Mouse (Mus musculus): ENCODE measurements at regions not wholly inside any gene's neighbourhood (a gene's known extent, or its start where the extent isn't known, plus 50 kb on each side); places are given as distances from the start of the nearest gene placed in this dataset.

- DNase-seq (ENCODE audit: low spot score): peak; percentile 37
These were observed 977.8 kb downstream of the Fstl5 start for GRCm38 (mm10) chr3:77051884-77052283.

DNA sequence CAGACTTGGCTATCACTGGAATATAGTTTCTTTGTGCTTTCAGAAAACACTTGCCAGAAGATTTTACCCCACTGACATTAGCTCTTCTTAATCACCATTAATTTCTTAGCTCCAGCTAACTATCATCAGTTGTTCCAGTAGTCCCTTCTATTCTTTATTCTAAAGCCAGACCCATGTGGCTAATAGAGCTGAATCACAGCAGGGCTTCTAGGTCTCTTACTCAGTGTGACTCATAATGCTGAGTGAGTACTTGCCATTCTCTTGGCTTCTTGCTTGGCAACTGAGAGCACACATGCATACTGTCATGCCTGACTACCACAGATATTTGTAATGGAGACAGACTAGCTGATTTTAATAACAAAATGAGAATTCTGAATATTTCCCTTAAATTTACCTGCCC lies 1001.0 kb downstream of the Fstl5 start:
- no peak overlapping the region for H3K4me3 ChIP-seq (ENCODE audit: low read depth, low read length)
- H3K4me2 ChIP-seq (ENCODE audit: low read length): no peak overlapping the region
- DNase-seq (ENCODE audit: low spot score): no peak
- no peak overlapping the region for H3K27ac ChIP-seq (ENCODE audit: low read depth, low read length)
- H3K36me3 ChIP-seq (ENCODE audit: control insufficient read depth, insufficient read depth, low read length): no peaks in the 10 kb centered on the region
- no peaks in the 10 kb centered on the region for H3K9me3 ChIP-seq (replicated peaks; ENCODE audit: control insufficient read depth, low read length)
- H3K9ac ChIP-seq (ENCODE audit: low read length): no peak overlapping the region
- no peaks in the 10 kb centered on the region for H3K27me3 ChIP-seq (replicated peaks; ENCODE audit: control insufficient read depth, insufficient read depth, low read length)
- no peak for ATAC-seq
- H3K4me1 ChIP-seq (ENCODE audit: control insufficient read depth, insufficient read depth, low read length): no peaks in the 10 kb centered on the region

More at GRCm38 (mm10) chr3:77051884-77052283, 977.8 kb downstream of the Fstl5 start:
- no peaks in the 10 kb centered on the region for H3K4me1 ChIP-seq (ENCODE audit: control insufficient read depth, insufficient read depth, low read length)
- WGBS: 93% methylated on average over 1 of the region's 1 CpGs
- H3K9ac ChIP-seq (ENCODE audit: low read length): no peak overlapping the region
- H3K36me3 ChIP-seq (ENCODE audit: control insufficient read depth, insufficient read depth, low read length): no peaks in the 10 kb centered on the region
- H3K4me3 ChIP-seq (ENCODE audit: low read depth, low read length): no peak overlapping the region
- H3K27me3 ChIP-seq (replicated peaks; ENCODE audit: control insufficient read depth, insufficient read depth, low read length): no peaks in the 10 kb centered on the region
- ATAC-seq: 0 out of 2 replicates have a peak, but pooled peaks have one; percentile 48
- H3K4me2 ChIP-seq (ENCODE audit: low read length): no peak overlapping the region
- no peak overlapping the region for H3K27ac ChIP-seq (ENCODE audit: low read depth, low read length)
- H3K9me3 ChIP-seq (replicated peaks; ENCODE audit: control insufficient read depth, low read length): no peaks in the 10 kb centered on the region

- 85% methylated on average over 3 of the region's 3 CpGs for WGBS
These were observed 1017.7 kb downstream of the Fstl5 start for GRCm38 (mm10) chr3:77091812-77092211.

GRCm38 (mm10) chr3:77112969-77113368 lies 1038.9 kb downstream of the Fstl5 start:
- Histone ChIP-seq H3K27ac (ENCODE audit: low read depth, low read length) (no peak overlapping the region), H3K9ac (ENCODE audit: low read length) (no peak overlapping the region), H3K27me3 (replicated peaks; ENCODE audit: control insufficient read depth, insufficient read depth, low read length) (no peaks in the 10 kb centered on the region), H3K4me2 (ENCODE audit: low read length) (no peak overlapping the region), H3K4me1 (ENCODE audit: control insufficient read depth, insufficient read depth, low read length) (no peaks in the 10 kb centered on the region), H3K4me3 (ENCODE audit: low read depth, low read length) (no peak overlapping the region), H3K9me3 (replicated peaks; ENCODE audit: control insufficient read depth, low read length) (no peaks in the 10 kb centered on the region), H3K36me3 (ENCODE audit: control insufficient read depth, insufficient read depth, low read length) (no peaks in the 10 kb centered on the region)
- ATAC-seq (no peak), DNase-seq (ENCODE audit: low spot score) (peak; percentile 0)
- WGBS: 76% methylated on average over 2 of the region's 2 CpGs

More at GRCm38 (mm10) chr3:77091812-77092211, 1017.7 kb downstream of the Fstl5 start:
- Histone ChIP-seq H3K4me2 (ENCODE audit: low read length) (no peak overlapping the region), H3K9me3 (replicated peaks; ENCODE audit: control insufficient read depth, low read length) (no peaks in the 10 kb centered on the region), H3K36me3 (ENCODE audit: control insufficient read depth, insufficient read depth, low read length) (no peaks in the 10 kb centered on the region), H3K4me3 (ENCODE audit: low read depth, low read length) (no peak overlapping the region), H3K4me1 (ENCODE audit: control insufficient read depth, insufficient read depth, low read length) (no peaks in the 10 kb centered on the region), H3K27ac (ENCODE audit: low read depth, low read length) (no peak overlapping the region), H3K27me3 (replicated peaks; ENCODE audit: control insufficient read depth, insufficient read depth, low read length) (no peaks in the 10 kb centered on the region), H3K9ac (ENCODE audit: low read length) (no peak overlapping the region)
- DNase-seq (ENCODE audit: low spot score): no peak
- ATAC-seq: no peak

DNA sequence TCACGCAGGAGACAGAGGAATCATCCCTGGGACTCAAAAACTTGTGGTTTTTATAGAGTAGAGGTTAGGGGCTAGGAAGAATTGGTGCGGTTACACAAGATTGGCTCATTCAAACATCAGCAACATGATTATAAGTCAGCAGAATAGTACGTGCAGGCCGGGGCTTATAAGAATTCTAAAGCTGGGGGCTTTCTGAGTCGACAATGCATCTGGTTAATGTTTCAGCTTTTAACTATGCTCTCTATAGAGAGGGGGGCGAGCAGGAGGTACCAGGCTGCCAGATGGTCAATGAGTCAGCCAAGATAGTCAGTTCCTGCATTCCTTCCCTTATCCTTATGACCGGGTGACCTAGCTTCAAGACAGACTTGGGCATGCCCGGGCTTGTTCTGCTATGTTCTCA lies 1046.5 kb downstream of the Fstl5 start:
- H3K27ac ChIP-seq (ENCODE audit: low read depth, low read length): no peak overlapping the region
- H3K27me3 ChIP-seq (replicated peaks; ENCODE audit: control insufficient read depth, insufficient read depth, low read length): no peaks in the 10 kb centered on the region
- no peaks in the 10 kb centered on the region for H3K9me3 ChIP-seq (replicated peaks; ENCODE audit: control insufficient read depth, low read length)
- 92% methylated on average over 8 of the region's 8 CpGs for WGBS
- no peaks in the 10 kb centered on the region for H3K36me3 ChIP-seq (ENCODE audit: control insufficient read depth, insufficient read depth, low read length)
- H3K4me3 ChIP-seq (ENCODE audit: low read depth, low read length): no peak overlapping the region
- ATAC-seq (no peak), DNase-seq (ENCODE audit: low spot score) (no peak)
- H3K4me1 ChIP-seq (ENCODE audit: control insufficient read depth, insufficient read depth, low read length): no peaks in the 10 kb centered on the region
- H3K9ac ChIP-seq (ENCODE audit: low read length): no peak overlapping the region
- H3K4me2 ChIP-seq (ENCODE audit: low read length): no peak overlapping the region

DNA sequence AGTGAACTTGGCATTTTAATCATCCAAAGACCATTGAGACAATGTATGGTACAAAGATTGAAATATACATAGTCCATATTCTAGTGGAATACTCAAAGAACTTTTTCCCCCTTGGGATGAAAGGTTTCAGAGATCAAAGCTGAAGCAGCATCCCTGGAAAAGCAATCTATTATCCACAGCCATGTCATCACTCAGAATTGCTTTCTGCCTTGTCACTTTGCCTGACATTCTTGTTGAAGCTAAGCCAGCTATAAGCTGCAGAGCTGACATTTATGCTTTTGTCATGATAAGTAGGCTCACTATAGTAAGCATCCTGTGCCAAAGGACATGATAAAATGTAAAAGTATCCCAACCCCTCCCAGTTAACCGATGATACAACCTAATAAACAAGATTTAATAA lies 1077.6 kb downstream of the Fstl5 start:
- Histone ChIP-seq H3K4me2 (ENCODE audit: low read length) (no peak overlapping the region), H3K9me3 (replicated peaks; ENCODE audit: control insufficient read depth, low read length) (no peaks in the 10 kb centered on the region), H3K27ac (ENCODE audit: low read depth, low read length) (no peak overlapping the region), H3K36me3 (ENCODE audit: control insufficient read depth, insufficient read depth, low read length) (no peaks in the 10 kb centered on the region), H3K9ac (ENCODE audit: low read length) (no peak overlapping the region), H3K27me3 (replicated peaks; ENCODE audit: control insufficient read depth, insufficient read depth, low read length) (no peaks in the 10 kb centered on the region), H3K4me1 (ENCODE audit: control insufficient read depth, insufficient read depth, low read length) (no peaks in the 10 kb centered on the region), H3K4me3 (ENCODE audit: low read depth, low read length) (no peak overlapping the region)
- ATAC-seq: no peak
- WGBS: 75% methylated on average over 1 of the region's 1 CpGs
- DNase-seq (ENCODE audit: low spot score): peak; percentile 11

- H3K36me3 ChIP-seq (ENCODE audit: control insufficient read depth, insufficient read depth, low read length): no peaks in the 10 kb centered on the region
- no peak overlapping the region for H3K4me3 ChIP-seq (ENCODE audit: low read depth, low read length)
- no peaks in the 10 kb centered on the region for H3K4me1 ChIP-seq (ENCODE audit: control insufficient read depth, insufficient read depth, low read length)
- no peaks in the 10 kb centered on the region for H3K27me3 ChIP-seq (replicated peaks; ENCODE audit: control insufficient read depth, insufficient read depth, low read length)
- 84% methylated on average over 1 of the region's 1 CpGs for WGBS
- ATAC-seq (no peak), DNase-seq (ENCODE audit: low spot score) (no peak)
- H3K9ac ChIP-seq (ENCODE audit: low read length): no peak overlapping the region
- H3K27ac ChIP-seq (ENCODE audit: low read depth, low read length): no peak overlapping the region
- no peaks in the 10 kb centered on the region for H3K9me3 ChIP-seq (replicated peaks; ENCODE audit: control insufficient read depth, low read length)
- H3K4me2 ChIP-seq (ENCODE audit: low read length): no peak overlapping the region
These were observed 1123.8 kb downstream of the Fstl5 start for GRCm38 (mm10) chr3:77197828-77198227.

GRCm38 (mm10) chr3:77198265-77198664 lies 1124.2 kb downstream of the Fstl5 start:
- no peaks in the 10 kb centered on the region for H3K27me3 ChIP-seq (replicated peaks; ENCODE audit: control insufficient read depth, insufficient read depth, low read length)
- 68% methylated on average over 2 of the region's 2 CpGs for WGBS
- no peak overlapping the region for H3K27ac ChIP-seq (ENCODE audit: low read depth, low read length)
- H3K4me3 ChIP-seq (ENCODE audit: low read depth, low read length): no peak overlapping the region
- no peaks in the 10 kb centered on the region for H3K36me3 ChIP-seq (ENCODE audit: control insufficient read depth, insufficient read depth, low read length)
- DNase-seq (ENCODE audit: low spot score): peak; percentile 19
- no peaks in the 10 kb centered on the region for H3K9me3 ChIP-seq (replicated peaks; ENCODE audit: control insufficient read depth, low read length)
- H3K9ac ChIP-seq (ENCODE audit: low read length): no peak overlapping the region
- H3K4me2 ChIP-seq (ENCODE audit: low read length): no peak overlapping the region
- no peak for ATAC-seq
- H3K4me1 ChIP-seq (ENCODE audit: control insufficient read depth, insufficient read depth, low read length): no peaks in the 10 kb centered on the region

GRCm38 (mm10) chr3:77226007-77226406 lies 1151.9 kb downstream of the Fstl5 start:
- H3K9me3 ChIP-seq (replicated peaks; ENCODE audit: control insufficient read depth, low read length): no peaks in the 10 kb centered on the region
- no peak overlapping the region for H3K27ac ChIP-seq (ENCODE audit: low read depth, low read length)
- ATAC-seq (peak; percentile 48; the same call in 1 of the 2 replicates), DNase-seq (ENCODE audit: low spot score) (peak; percentile 16)
- no peak overlapping the region for H3K9ac ChIP-seq (ENCODE audit: low read length)
- H3K27me3 ChIP-seq (replicated peaks; ENCODE audit: control insufficient read depth, insufficient read depth, low read length): no peaks in the 10 kb centered on the region
- no peaks in the 10 kb centered on the region for H3K4me1 ChIP-seq (ENCODE audit: control insufficient read depth, insufficient read depth, low read length)
- no peaks in the 10 kb centered on the region for H3K36me3 ChIP-seq (ENCODE audit: control insufficient read depth, insufficient read depth, low read length)
- whole genome bisulfite sequencing: 16% methylated on average over 1 of the region's 1 CpGs
- no peak overlapping the region for H3K4me3 ChIP-seq (ENCODE audit: low read depth, low read length)
- H3K4me2 ChIP-seq (ENCODE audit: low read length): no peak overlapping the region

Measured in forebrain, embryonic 14.5 days (tissue).